Mouse (Mus musculus): ENCODE data around the gene Nat8f4. TPM values are rescaled to one million over a fixed set of nuclear protein-coding genes. Genes with fewer than 3 reads are reported as not detected.

The Nat8f4 gene
- total and polyA plus RNA-seq, 2 experiments from 2014 or later: 0.42 to 1.7 TPM

DNA sequence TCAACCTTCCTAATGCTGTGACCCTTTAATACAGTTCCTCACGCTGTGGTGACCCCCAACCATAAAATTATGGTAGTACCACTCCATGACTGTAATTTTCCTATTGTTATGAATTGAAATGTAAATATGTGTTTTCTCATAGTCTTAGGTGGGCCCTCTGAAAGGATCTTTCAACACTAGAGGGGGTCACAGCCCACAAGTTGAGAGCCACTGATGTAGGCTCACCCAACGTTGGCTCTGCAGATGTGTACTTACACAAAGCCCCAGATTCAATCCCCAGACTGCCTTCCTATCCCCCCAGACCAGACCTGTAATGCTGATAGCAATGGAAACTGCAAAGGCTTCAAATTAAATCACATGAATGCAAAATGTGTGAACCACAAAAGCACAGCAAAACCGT, 31.0 kb upstream of the Nat8f4 start:
- ATAC-seq (ENCODE audit: insufficient read depth, low read depth): no peak
- no peaks in the 10 kb centered on the region for H3K27me3 ChIP-seq (ENCODE audit: control insufficient read depth, insufficient read depth, low read length)
- H3K9ac ChIP-seq (replicated peaks; ENCODE audit: low read depth, low read length): no peak overlapping the region
- no peak overlapping the region for H3K27ac ChIP-seq (ENCODE audit: low read depth)
- H3K4me3 ChIP-seq (ENCODE audit: low read depth, low read length): no peak overlapping the region
- H3K4me2 ChIP-seq (ENCODE audit: low read depth, low read length): no peak overlapping the region
- 67% methylated on average over 3 of the region's 3 CpGs for WGBS
- DNase-seq (ENCODE audit: low spot score): no peak
- H3K36me3 ChIP-seq (replicated peaks; ENCODE audit: control insufficient read depth, insufficient read depth, low read length): no peaks in the 10 kb centered on the region
- no peak for TF ChIP-seq EP300 (IDR thresholded peaks at IDR 0.05; ENCODE audit: low read depth)
- no peak for TF ChIP-seq CTCF (IDR thresholded peaks at IDR 0.05; ENCODE audit: low read depth)
- no peaks in the 10 kb centered on the region for H3K9me3 ChIP-seq (replicated peaks; ENCODE audit: control insufficient read depth, low read length)
- H3K4me1 ChIP-seq (ENCODE audit: control insufficient read depth, insufficient read depth): peaks cover 6% of the 10 kb centered on the region; the same call in 1 of the 2 replicates

DNA sequence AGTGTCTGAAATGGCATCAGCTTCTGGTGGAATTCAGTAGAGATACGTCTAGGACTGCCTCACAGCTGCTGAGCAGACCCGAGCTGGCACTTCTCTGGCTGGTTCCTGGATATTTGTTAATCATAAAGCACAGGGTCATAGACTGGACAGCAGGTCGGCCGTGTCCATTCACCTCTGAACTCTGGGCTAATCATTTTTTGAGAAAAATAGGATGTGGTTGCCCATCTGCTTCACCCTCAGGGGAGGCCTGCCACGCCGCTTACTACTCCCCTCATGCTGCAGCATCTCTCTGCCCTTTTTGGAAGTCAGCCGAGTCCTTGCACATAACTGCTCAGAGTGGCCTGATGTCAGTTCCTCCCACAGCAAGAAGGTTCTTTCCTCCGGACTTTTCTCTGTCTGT, 29.4 kb upstream of the Nat8f4 start:
- Histone ChIP-seq H3K9me3 (replicated peaks; ENCODE audit: control insufficient read depth, low read length) (no peaks in the 10 kb centered on the region), H3K36me3 (replicated peaks; ENCODE audit: control insufficient read depth, insufficient read depth, low read length) (peaks cover 11% of the 10 kb centered on the region; the same call in 1 of the 2 replicates), H3K4me2 (ENCODE audit: low read depth, low read length) (no peak overlapping the region), H3K4me1 (ENCODE audit: control insufficient read depth, insufficient read depth) (peaks cover 6% of the 10 kb centered on the region; the same call in 1 of the 2 replicates), H3K4me3 (ENCODE audit: low read depth, low read length) (no peak overlapping the region), H3K27me3 (ENCODE audit: control insufficient read depth, insufficient read depth, low read length) (no peaks in the 10 kb centered on the region), H3K9ac (replicated peaks; ENCODE audit: low read depth, low read length) (no peak overlapping the region), H3K27ac (ENCODE audit: low read depth) (no peak overlapping the region)
- ATAC-seq (ENCODE audit: insufficient read depth, low read depth) (no peak), DNase-seq (ENCODE audit: low spot score) (no peak)
- TF ChIP-seq EP300 (IDR thresholded peaks at IDR 0.05; ENCODE audit: low read depth) (no peak), CTCF (IDR thresholded peaks at IDR 0.05; ENCODE audit: low read depth) (no peak)
- 68% methylated on average over 8 of the region's 8 CpGs for WGBS

DNA sequence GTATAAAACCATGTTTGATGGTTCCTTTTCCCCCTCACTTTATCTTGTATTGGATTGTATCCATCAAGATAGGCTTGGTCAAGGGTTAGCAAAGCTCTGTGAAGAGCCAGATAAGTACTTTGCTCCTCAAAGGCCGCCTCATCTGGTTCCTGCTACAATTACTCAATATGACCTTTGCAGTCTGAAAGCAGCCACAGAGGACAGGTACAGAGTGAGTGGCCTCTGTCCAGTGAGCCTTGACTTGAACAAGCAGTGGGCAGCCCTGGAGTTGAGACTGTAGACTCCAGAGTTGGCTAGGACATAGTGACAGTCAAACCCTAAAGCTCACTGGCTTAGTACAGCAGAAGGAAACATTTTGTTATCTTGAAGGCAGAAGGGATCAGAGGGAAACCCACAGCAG, 24.6 kb upstream of the Nat8f4 start:
- H3K9me3 ChIP-seq (replicated peaks; ENCODE audit: control insufficient read depth, low read length): no peaks in the 10 kb centered on the region
- WGBS: 62% methylated on average over 1 of the region's 1 CpGs
- no peaks in the 10 kb centered on the region for H3K27me3 ChIP-seq (ENCODE audit: control insufficient read depth, insufficient read depth, low read length)
- H3K4me3 ChIP-seq (ENCODE audit: low read depth, low read length): no peak overlapping the region
- DNase-seq (ENCODE audit: low spot score) (no peak), ATAC-seq (ENCODE audit: insufficient read depth, low read depth) (no peak)
- no peak overlapping the region for H3K4me2 ChIP-seq (ENCODE audit: low read depth, low read length)
- TF ChIP-seq EP300 (IDR thresholded peaks at IDR 0.05; ENCODE audit: low read depth): no peak
- no peak for TF ChIP-seq CTCF (IDR thresholded peaks at IDR 0.05; ENCODE audit: low read depth)
- peaks cover 47% of the 10 kb centered on the region for H3K36me3 ChIP-seq (replicated peaks; ENCODE audit: control insufficient read depth, insufficient read depth, low read length)
- no peak overlapping the region for H3K27ac ChIP-seq (ENCODE audit: low read depth)
- H3K9ac ChIP-seq (replicated peaks; ENCODE audit: low read depth, low read length): no peak overlapping the region
- H3K4me1 ChIP-seq (ENCODE audit: control insufficient read depth, insufficient read depth): no peaks in the 10 kb centered on the region

DNA sequence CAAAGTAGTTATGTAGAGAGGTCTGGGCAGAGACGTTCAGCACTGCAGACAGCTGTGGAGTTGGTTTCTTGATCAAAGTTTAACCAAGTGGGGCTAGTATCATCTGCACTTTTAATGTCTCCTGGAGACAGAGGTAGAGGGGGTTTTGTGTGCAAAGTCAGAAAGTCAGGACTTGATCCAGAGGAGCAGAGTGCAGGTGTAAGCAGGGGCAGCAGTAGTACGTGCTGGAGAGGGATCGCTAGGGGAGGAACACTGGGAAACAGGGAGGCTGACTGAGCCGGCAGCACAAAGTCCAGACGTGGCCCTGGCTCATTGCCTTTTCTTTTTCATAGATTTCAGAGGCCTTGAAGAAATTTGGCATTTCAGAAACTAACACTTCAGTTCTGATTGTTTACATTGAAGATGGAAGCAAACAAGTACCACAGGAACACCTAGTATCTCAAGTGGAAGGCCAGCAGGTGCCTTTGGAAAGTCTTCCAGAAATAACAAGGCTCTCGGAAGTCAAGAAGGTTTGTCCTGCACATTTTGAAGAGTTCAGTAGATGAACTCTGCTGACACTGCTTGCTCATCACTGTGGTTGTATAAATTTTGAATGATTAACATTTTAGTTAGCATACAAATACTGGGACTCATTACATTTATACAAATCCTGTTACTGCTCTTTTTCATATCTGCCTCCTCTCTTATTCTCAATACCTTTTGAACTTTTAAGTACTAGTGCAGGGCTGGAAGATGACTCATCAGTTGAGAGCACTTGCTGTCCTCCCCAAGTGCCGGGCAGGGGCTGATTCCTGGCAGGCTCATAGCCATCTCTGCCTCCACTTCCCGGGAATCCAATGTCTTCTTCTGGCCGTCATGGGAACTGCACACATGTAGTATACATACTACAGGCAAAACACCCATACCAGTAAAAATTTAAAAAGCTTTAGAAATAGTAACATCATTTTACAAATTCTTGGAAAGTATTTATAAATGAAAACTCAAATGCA, 23.1 kb upstream of the Nat8f4 start:
- Histone ChIP-seq H3K27ac (ENCODE audit: low read depth) (no peak overlapping the region), H3K4me3 (ENCODE audit: low read depth, low read length) (no peak overlapping the region), H3K27me3 (ENCODE audit: control insufficient read depth, insufficient read depth, low read length) (no peaks in the 10 kb centered on the region), H3K36me3 (replicated peaks; ENCODE audit: control insufficient read depth, insufficient read depth, low read length) (peaks cover 56% of the 10 kb centered on the region), H3K9ac (replicated peaks; ENCODE audit: low read depth, low read length) (no peak overlapping the region), H3K4me2 (ENCODE audit: low read depth, low read length) (no peak overlapping the region), H3K9me3 (replicated peaks; ENCODE audit: control insufficient read depth, low read length) (no peaks in the 10 kb centered on the region), H3K4me1 (ENCODE audit: control insufficient read depth, insufficient read depth) (no peaks in the 10 kb centered on the region)
- 84% methylated on average over 9 of the region's 9 CpGs for WGBS
- DNase-seq (ENCODE audit: low spot score): no peak
- TF ChIP-seq CTCF (IDR thresholded peaks at IDR 0.05; ENCODE audit: low read depth) (no peak), EP300 (IDR thresholded peaks at IDR 0.05; ENCODE audit: low read depth) (no peak)
- ATAC-seq (ENCODE audit: insufficient read depth, low read depth): no peak

DNA sequence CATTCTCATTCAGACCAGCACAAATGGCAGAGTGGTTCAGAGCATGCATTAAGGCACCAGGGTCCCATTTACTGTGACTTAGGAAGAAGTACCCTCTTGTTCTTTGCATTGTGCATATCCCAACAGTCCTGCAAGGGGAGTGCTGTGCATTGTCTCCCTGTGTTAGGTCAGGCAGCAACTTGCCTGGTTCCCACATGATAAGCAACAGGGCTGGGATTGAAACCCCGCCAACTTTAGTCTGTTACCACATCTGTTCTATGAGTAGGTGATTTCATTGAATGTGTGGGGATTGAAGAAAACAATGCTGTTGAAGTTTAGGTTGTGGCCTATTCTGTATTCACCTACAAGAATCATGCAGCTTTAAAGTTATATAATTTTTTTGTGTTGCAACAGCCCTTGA, 22.0 kb upstream of the Nat8f4 start:
- H3K36me3 ChIP-seq (replicated peaks; ENCODE audit: control insufficient read depth, insufficient read depth, low read length): peaks cover 65% of the 10 kb centered on the region
- no peaks in the 10 kb centered on the region for H3K4me1 ChIP-seq (ENCODE audit: control insufficient read depth, insufficient read depth)
- 71% methylated on average over 1 of the region's 1 CpGs for WGBS
- H3K4me2 ChIP-seq (ENCODE audit: low read depth, low read length): no peak overlapping the region
- H3K4me3 ChIP-seq (ENCODE audit: low read depth, low read length): no peak overlapping the region
- no peak for TF ChIP-seq CTCF (IDR thresholded peaks at IDR 0.05; ENCODE audit: low read depth)
- no peak for TF ChIP-seq EP300 (IDR thresholded peaks at IDR 0.05; ENCODE audit: low read depth)
- DNase-seq (ENCODE audit: low spot score): no peak
- H3K27ac ChIP-seq (ENCODE audit: low read depth): no peak overlapping the region
- H3K9me3 ChIP-seq (replicated peaks; ENCODE audit: control insufficient read depth, low read length): no peaks in the 10 kb centered on the region
- no peaks in the 10 kb centered on the region for H3K27me3 ChIP-seq (ENCODE audit: control insufficient read depth, insufficient read depth, low read length)
- ATAC-seq (ENCODE audit: insufficient read depth, low read depth): no peak
- H3K9ac ChIP-seq (replicated peaks; ENCODE audit: low read depth, low read length): no peak overlapping the region

All from heart, postnatal 0 days (tissue).